Mouse (Mus musculus) liver (tissue): ENCODE results near the gene Sstr4.

Experiments
- DNase-seq: peaks from one replicate; pipeline ENCODE4 v3.0.0-alpha.2; 2020; ENCODE audit warnings: mixed read lengths

Sstr4 gene

GRCm38 (mm10) chr2:148396209-148396608 is 1.1 kb downstream of the Sstr4 start:
- DNase-seq = no peak

DNA sequence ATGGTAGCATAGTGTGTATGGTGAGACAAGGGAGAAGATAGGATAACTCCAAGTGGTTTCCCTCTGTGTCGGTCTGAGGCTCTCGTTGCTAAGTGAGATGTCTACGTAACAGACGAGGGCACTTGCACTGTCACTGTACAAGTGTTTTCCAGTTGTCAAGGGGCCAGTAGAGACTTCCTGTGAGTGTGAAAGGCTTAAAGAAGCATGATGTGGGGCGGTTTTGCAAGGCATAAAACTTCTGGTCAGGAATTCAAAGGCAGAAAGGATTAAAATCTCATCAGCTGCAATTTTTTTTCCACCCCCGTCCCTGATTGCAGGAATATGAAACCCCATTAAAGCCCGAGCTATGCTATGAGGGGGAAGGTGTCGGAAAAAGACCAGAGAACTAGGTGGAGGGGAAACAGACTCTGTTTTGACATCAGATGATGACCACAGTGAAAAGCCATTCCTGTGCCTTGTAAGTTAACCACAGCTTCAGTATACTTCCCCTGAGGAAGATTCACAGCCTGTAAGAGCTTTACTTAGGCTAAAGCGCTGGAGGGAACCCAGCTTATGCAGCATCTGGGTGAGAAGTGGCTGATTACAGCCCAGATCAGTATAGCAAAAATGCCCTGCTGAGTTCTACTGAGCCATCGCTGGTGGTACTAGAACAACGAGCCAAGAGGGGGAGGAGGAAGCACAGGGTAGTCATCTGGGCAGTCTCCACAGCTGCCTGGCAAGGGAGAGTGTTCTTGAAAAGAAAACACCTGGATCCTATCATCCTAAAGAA is 2.1 kb downstream of the Sstr4 start:
- DNase-seq = no peak

DNA sequence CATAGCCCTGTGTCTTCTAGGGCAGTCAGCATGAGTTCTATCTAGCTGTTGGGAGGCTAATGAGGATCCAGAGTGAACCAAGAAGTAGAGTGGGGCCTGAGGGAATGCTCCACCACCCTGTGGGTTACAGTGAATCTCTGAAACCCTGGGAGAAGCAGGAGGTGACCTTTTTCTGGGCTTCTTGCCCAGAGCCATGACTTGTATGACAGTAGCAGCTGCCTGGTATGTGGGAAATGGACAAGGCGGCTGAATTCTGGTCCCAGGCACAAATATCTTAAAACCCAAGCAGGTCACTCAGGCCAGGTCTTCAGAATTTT is 2.6 kb downstream of the Sstr4 start:
- DNase-seq = no peak

GRCm38 (mm10) chr2:148398901-148399685 is 3.9 kb downstream of the Sstr4 start:
- no peak for DNase-seq

- DNase-seq = no peak
These were observed 7.1 kb downstream of the Sstr4 start for GRCm38 (mm10) chr2:148402227-148402626.

- no peak for DNase-seq
These were observed 9.8 kb downstream of the Sstr4 start for GRCm38 (mm10) chr2:148404906-148405305.

- peak; percentile 33 for DNase-seq
These were observed 11.2 kb downstream of the Sstr4 start for GRCm38 (mm10) chr2:148406160-148406970.

DNA sequence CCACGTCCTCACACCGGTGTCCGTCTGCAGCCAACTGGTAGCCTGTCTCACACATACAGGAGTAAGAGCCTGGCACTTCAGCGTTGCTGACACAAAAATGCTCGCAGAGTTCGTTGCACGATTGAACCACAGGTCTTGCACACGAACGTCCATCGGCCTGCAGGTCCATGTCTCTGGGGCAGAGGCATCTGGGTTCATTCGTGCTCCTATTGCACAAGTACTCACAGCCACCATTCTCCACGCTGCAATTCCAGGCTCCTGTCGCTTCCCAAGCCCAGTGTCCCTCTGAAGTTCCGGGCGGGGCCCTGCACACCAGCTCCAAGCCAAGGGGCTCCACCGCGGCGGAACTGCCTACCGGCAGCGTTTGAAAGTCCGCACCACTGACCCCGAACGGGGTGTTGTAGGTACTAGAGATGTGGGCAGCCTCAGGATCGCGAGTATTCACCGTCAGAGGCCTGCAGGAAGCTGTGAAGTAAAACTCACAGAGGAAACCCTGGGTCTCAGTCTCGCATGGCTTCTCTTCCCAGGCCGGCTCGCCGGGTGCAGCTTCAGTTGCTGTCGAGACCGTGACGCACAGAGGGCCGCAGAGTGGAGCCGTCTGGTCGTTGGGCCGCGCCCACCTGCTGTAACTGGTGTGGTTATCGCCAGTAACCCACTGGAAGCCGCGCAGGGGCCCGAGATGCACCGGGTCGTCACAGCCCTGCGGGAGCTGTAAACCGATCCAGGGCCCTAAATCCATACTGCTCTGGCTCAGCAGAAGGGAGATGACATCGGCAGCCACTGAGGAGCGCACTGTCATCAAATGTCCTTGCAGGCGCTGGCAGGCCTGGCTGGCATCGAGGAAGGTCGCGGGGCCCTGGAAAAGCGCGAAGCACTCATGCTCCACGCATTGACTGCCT is 12.1 kb downstream of the Sstr4 start:
- peak; percentile 21 for DNase-seq

GRCm38 (mm10) chr2:148407870-148408760 is 13.0 kb downstream of the Sstr4 start, which contains the start of gene Thbd:
Gene Thbd (minus strand): TSS chr2:148408188.
- peak; percentile 62 for DNase-seq

DNA sequence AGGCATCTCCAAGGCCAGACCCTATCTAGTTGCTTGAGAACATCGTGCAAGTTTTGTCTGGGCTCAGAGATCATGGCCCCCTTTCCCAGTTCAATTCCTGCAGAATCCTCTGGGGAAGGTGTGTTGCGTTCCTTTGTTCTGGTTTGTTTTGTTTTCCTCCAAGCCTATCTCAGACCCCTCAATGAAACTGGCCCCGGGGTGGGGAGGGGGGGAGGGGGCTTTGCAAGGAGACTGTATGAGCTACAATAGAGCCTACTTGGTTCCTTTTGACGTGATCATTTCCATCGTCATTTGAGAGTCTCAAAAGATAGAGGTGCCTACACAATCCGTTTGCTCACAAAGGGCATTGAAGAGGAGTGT is 13.6 kb downstream of the Sstr4 start:
- DNase-seq = no peak

GRCm38 (mm10) chr2:148409141-148409540 is 14.0 kb downstream of the Sstr4 start:
- peak; percentile 68 for DNase-seq

DNA sequence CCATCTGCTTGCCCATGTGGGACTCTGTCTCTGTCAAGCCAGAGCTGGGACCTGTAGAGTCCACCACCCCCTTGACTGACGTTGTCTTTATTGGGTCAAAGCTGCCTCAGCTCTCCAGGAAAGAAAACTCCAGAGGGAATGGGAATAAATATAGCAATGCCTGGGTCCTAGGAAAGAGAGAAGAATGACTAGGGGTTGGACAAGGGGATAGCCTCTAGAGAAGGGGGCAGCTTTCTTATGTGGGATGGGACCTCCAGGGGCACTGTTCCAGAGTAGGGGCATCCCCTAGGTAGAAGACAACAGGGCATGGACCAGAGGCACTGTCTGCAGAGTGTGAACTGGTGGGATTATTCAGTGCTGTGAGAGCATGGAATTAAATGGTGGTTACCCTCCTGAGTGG is 14.7 kb downstream of the Sstr4 start:
- no peak for DNase-seq

- no peak for DNase-seq
These were observed 24.0 kb downstream of the Sstr4 start for GRCm38 (mm10) chr2:148419151-148419550.

DNA sequence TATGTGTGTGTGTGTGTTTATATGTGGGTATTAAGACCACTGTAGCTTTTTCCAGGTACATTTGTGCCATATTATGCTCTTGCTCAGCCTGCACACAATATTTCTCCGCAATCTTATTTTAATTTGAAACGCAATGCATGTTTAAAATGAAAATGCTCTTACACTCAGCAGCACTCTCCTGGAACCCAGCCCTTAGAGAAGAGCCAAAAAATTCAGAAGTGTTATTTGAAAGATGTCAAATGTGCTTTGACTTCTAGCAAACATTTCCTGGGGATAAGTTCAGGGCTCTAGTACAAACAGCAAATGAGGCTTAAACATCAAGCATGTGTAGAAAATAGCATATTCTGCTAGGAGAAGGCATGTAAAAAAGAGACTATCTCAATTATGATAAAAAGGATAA is 24.6 kb downstream of the Sstr4 start:
- no peak for DNase-seq

DNA sequence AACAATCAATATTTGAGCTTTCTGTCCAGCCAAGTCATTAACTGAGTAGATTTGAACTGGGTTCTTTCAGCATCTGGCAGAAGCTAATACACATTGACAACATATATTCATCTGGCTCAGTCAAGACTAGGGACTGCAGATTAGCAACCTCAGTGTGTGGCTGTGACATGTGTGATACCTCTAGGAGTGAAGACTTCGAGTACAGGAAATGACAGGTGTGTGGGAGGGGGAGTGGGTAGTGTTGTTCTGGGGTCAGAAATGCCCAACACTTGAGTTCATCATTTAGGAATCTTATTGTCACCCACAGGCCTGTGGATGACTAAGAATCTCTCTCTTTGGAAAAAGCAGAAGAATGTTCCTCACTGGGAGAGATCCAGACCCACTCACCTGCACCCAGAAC is 26.0 kb downstream of the Sstr4 start:
- DNase-seq = no peak

GRCm38 (mm10) chr2:148421706-148422105 is 26.6 kb downstream of the Sstr4 start:
- DNase-seq = no peak

DNA sequence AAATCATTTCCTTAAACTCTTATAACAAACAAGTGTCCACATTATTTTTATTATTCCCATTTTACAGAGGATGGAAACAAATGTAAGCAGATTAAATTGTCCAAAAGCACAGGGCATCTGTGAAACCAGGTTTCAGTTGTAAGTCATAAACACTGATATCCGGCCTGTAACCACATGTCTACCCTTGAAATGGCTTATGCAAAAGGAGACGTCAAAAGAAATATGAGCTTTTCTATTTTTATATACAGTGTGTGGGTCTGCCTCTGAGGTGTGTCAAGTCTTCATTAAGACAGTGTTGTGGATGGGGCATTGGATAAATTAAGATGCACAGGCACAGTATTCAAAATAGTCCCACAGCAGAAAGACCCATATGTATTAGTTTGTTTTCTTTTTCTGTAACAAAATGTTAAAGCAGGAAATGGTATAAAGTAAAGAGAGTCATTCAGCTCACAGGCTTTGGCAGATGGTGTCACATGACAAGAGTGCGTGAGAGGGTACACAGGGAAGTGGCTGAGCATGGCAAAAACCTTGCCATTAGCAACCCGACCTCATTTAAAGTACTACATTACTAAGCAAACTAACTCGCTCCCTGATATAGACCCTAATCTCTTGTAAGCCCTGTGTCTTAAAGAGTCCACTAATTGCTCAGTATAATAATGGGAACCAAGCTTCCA is 30.7 kb downstream of the Sstr4 start:
- no peak for DNase-seq

DNA sequence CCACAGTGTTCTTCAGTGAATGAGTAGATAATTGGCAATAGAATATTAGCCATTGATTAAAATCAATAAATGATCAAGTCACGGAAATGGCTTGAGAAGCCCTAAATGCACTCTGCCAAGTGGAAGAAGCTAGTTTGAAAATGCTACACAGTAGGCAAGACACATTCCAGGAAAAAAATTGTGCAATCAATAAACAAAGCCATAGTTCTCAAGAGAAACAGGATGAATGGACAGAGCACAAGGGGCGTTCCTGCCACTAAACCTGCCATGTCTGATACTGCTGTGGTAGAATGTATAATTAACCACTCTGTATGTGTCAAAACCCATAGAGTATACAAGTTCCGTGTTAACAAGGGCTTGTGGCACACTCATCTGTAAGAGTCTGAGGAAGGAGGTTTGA is 32.4 kb downstream of the Sstr4 start:
- DNase-seq = no peak

GRCm38 (mm10) chr2:148428523-148428922 is 33.4 kb downstream of the Sstr4 start:
- DNase-seq = no peak

DNA sequence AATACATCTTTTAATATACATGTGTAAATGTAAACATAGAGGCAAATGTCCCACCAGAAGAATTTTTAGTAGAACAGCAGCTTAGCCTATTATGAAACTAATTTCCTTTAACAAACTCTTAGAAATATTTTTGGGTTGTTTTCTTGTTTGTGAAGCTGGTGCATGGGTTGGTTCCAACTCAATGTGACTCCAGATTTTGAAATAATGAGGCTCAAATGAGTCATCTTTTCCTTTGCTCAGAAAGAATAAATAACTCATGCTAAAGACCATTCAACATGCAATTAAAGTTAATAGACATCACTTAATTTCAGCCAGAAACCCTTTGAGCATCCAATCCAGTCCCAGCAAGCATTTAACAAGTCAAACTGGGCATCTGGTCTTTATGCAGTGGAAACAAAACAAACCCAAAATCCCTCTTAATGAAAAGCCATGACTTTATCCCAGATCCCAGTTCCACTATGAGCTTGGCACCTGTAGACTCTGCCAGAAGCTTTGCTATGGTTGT is 33.9 kb downstream of the Sstr4 start:
- DNase-seq = no peak

DNA sequence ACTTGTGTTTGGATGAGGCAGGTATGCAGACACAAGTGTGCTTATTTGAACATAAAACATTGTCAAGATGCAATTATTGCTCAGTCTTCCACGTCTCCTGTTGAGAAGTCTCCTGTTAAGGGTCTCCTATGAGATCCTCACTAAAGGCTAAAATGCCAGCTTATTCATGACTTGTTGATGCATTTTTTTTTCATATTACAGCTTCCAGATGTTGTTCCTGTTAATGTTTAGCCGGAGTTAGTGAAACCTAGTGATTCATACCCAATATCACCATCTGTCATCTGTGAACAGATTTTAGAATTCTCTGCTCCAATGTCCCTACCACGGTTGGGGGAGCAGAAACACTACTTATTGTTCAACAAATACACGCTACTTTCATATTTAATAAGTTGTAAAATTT is 35.8 kb downstream of the Sstr4 start:
- DNase-seq = no peak
